Mouse (Mus musculus): Measurements from ENCODE around the gene Wipf1.

DNA sequence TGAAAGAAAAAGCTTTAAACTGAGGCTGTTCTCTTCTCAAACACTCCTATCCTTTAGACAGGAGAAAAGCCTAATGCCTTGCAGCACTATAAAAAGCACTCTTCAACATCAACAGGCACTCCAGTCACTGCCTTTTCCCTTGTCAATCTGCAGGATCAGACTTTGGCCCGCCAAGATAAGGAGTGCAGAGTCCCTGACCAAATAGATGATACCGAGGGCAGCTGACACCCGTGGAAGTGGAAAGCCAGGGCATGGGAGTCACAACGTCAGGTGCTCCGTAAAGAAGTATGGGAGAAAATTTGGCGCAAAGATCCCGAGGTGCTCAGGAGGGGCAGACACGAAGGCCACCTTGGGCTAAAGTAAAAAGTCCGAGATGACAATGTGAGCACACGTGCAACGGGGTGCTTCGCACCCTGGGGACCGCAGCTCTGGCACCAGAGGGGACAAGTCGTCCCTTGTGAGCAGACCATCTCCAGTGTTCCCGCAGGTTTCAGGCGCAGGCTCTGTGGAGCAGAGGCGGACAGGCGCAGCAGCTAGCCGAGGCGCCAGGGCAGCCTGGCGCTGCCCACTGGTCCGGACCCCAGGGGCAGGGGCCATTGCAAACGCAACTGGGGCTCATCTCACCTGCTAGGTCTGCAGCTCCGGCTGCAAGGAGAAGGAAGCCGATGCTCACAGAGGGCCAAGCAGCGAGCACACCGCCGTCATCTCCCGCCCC, 143.7 kb downstream of the Wipf1 start:
- no peak for TF ChIP-seq CTCF (IDR thresholded peaks at IDR 0.05; ENCODE audit: low read depth)
- no peak for TF ChIP-seq EP300 (IDR thresholded peaks at IDR 0.05; ENCODE audit: low read depth)

Measured in heart, postnatal 0 days (tissue).